8 mouse cellular contexts compared by ENCODE assay signal in genomic region chr14:69555110-69555831, GRCm38 (mm10). TPM values are rescaled to one million over a fixed set of nuclear protein-coding genes. Genes with fewer than 3 reads are reported as not detected.
DNase-seq lines count a peak whose midpoint lies in the region; ATAC-seq and TF ChIP-seq lines count a peak whose summit lies in the region.
"Not testable (repeated sequence)": the region's sequence is repeated elsewhere in the genome, so short reads cannot be mapped to it uniquely, and the experiment has no call there.

Gene Entpd4b (plus strand): TSS chr14:69555424.

- intact Hi-C loops in gastrocnemius, postnatal 14 days (cut with DNase I; ENCODE audit: low total_unique reads); heart, postnatal 14 days (cut with DNase I); left cerebral cortex, postnatal 36 days (cut with DNase I): not testable (repeated sequence)

- DNase-seq in adrenal gland, adult 18-20 months (ENCODE audit: low spot score in 2 of 2); embryonic facial prominence, embryonic 14.5 days (ENCODE audit: low spot score); gastrocnemius, postnatal 14 days; heart, postnatal 14 days; left cerebral cortex, postnatal 36 days (ENCODE audit: low spot score in 2 of 2); lung, postnatal 0 days (ENCODE audit: low spot score): not testable (repeated sequence)

- not testable (repeated sequence) for H3K27ac ChIP-seq in embryonic facial prominence, embryonic 14.5 days (replicated peaks; ENCODE audit: low read depth, low read length); kidney, embryonic 14.5 days (ENCODE audit: low read depth, low read length); lung, postnatal 0 days (ENCODE audit: low read length)

- H3K9ac ChIP-seq in embryonic facial prominence, embryonic 14.5 days (ENCODE audit: low read depth, low read length); kidney, embryonic 14.5 days (ENCODE audit: low read depth, low read length); lung, postnatal 0 days (replicated peaks; ENCODE audit: low read depth): not testable (repeated sequence)

- H3K9me3 ChIP-seq in embryonic facial prominence, embryonic 14.5 days (ENCODE audit: control insufficient read depth, low read length); kidney, embryonic 14.5 days (ENCODE audit: control insufficient read depth, low read length); lung, postnatal 0 days (ENCODE audit: low read length): not testable (repeated sequence)

- no CpG with 5 or more reads among the region's 68 CpGs for WGBS in embryonic facial prominence, embryonic 14.5 days
- no CpG with 5 or more reads among the region's 68 CpGs for WGBS in kidney, embryonic 14.5 days
- no CpG with 5 or more reads among the region's 68 CpGs for WGBS in lung, postnatal 0 days

- peak; percentile 93 for ATAC-seq in embryonic facial prominence, embryonic 14.5 days (ENCODE audit: low read depth)
- ATAC-seq in kidney, embryonic 14.5 days (ENCODE audit: low FRiP score, low TSS enrichment), result peak; percentile 95
- ATAC-seq in lung, postnatal 0 days, result peak; percentile 98
- ATAC-seq in neutrophil, adult 5-6 weeks (ENCODE audit: extremely low read depth, insufficient number of reproducible peaks, low FRiP score, poor library complexity, severe bottlenecking), result peak; percentile 80

- not testable (repeated sequence) for H3K4me3 ChIP-seq in embryonic facial prominence, embryonic 14.5 days (ENCODE audit: low read depth, low read length); kidney, embryonic 14.5 days (ENCODE audit: low read length); lung, postnatal 0 days (ENCODE audit: low read depth, low read length)

- H3K36me3 ChIP-seq in embryonic facial prominence, embryonic 14.5 days (ENCODE audit: control insufficient read depth, insufficient read depth, low read length); kidney, embryonic 14.5 days (ENCODE audit: control insufficient read depth, insufficient read depth, low read length); lung, postnatal 0 days (ENCODE audit: insufficient read depth, low read length): not testable (repeated sequence)

- H3K4me2 ChIP-seq in embryonic facial prominence, embryonic 14.5 days (ENCODE audit: low read depth, low read length); kidney, embryonic 14.5 days (replicated peaks; ENCODE audit: low read depth, low read length); lung, postnatal 0 days (replicated peaks; ENCODE audit: low read depth, low read length): not testable (repeated sequence)

- H3K27me3 ChIP-seq in embryonic facial prominence, embryonic 14.5 days (replicated peaks; ENCODE audit: control insufficient read depth, insufficient read depth, low read length); kidney, embryonic 14.5 days (ENCODE audit: control insufficient read depth, insufficient read depth, low read length); lung, postnatal 0 days (replicated peaks; ENCODE audit: insufficient read depth, low read length): not testable (repeated sequence)

- not testable (repeated sequence) for H3K4me1 ChIP-seq in embryonic facial prominence, embryonic 14.5 days (ENCODE audit: control insufficient read depth, insufficient read depth, low read length); kidney, embryonic 14.5 days (ENCODE audit: control insufficient read depth, insufficient read depth, low read length); lung, postnatal 0 days (ENCODE audit: insufficient read depth, low read depth, low read length)

- TF ChIP-seq CTCF in lung, postnatal 0 days (IDR thresholded peaks at IDR 0.05), result not testable (repeated sequence)

- TF ChIP-seq EP300 in lung, postnatal 0 days (IDR thresholded peaks at IDR 0.05), result not testable (repeated sequence)

RNA-seq across cellular contexts. Expression of gene Entpd4b, which starts in this region (rescaled TPM):
- total RNA-seq in adrenal gland, adult 18-20 months (2021), result 10 to 100 TPM; 56.3 to 64.8 TPM
- 20.2 and 21.0 TPM in 2 replicates for polyA plus RNA-seq in embryonic facial prominence, embryonic 14.5 days (2014; fragmentation: Nextera tagmentation; extraction: Ambion mirVana)
- total RNA-seq in gastrocnemius, postnatal 14 days (2021), result 10 to 100 TPM; 33.1 to 34.7 TPM
- total RNA-seq in heart, postnatal 14 days (2021), result 10 to 100 TPM; 24.1 to 25.7 TPM
- polyA plus RNA-seq in kidney, embryonic 14.5 days (2014; fragmentation: Nextera tagmentation; extraction: Ambion mirVana), result 10.4 and 16.7 TPM in 2 replicates
- 10 to 100 TPM; 40.1 to 42.8 TPM for total RNA-seq in left cerebral cortex, postnatal 36 days (2021)
- polyA plus RNA-seq in lung, postnatal 0 days (2015; fragmentation: Nextera tagmentation; extraction: Ambion mirVana), result 9.0 and 9.7 TPM in 2 replicates
- total RNA-seq in neutrophil, adult 5-6 weeks (2017), result 8.6 and 8.8 TPM in 2 replicates
